Mouse (Mus musculus): Measurements from ENCODE around the gene C9orf72. TPM values are rescaled to one million over a fixed set of nuclear protein-coding genes. Genes with fewer than 3 reads are reported as not detected.

C9orf72 gene
- total and polyA plus RNA-seq, 2 experiments from 2014 or later: 21.9 to 32.2 TPM

DNA sequence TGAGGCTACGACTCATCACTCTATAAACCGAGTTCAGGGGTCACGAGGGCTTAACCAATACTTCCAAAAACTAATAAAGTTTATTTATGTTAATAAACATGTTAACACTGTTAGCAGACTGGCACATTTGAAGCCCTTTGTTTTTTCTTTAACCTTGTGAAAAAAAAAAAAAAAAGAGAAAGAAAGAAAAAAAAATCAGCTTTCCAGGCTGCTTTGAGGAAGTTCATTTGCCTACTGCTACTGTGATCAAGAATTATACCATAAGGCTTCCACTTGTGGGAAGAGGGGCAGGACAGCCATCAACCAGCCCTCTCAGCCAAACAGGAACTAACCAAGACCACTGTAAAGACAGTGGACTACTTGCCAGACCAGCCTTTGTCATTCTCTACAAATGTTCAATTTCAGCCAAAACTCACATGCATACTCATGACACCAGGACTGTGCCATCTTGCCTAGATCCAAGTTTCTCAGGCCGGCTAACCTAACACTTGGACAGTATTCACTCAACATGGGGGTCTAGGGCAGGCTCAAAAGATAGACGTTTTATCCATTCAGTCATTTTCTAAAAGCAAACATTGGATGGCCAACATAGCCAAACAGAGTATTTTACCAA, 2.5 kb downstream of the C9orf72 start:
- no peak for TF ChIP-seq EP300 (IDR thresholded peaks at IDR 0.05; ENCODE audit: low read depth)
- no peak for TF ChIP-seq CTCF (IDR thresholded peaks at IDR 0.05; ENCODE audit: low read depth)
- 0 out of 2 replicates have a peak, but pooled peaks cover 3% of the 10 kb centered on the region for H3K36me3 ChIP-seq (replicated peaks; ENCODE audit: control insufficient read depth, insufficient read depth, low read length)
- H3K4me2 ChIP-seq (ENCODE audit: low read depth, low read length): no peak overlapping the region
- H3K9me3 ChIP-seq (replicated peaks; ENCODE audit: control insufficient read depth, low read length): no peaks in the 10 kb centered on the region
- no peak for DNase-seq (ENCODE audit: low spot score)
- ATAC-seq (ENCODE audit: insufficient read depth, low read depth): no peak
- no peak overlapping the region for H3K4me3 ChIP-seq (ENCODE audit: low read depth, low read length)
- WGBS: 82% methylated on average over 5 of the region's 5 CpGs
- no peaks in the 10 kb centered on the region for H3K27me3 ChIP-seq (ENCODE audit: control insufficient read depth, insufficient read depth, low read length)
- peaks cover 34% of the 10 kb centered on the region for H3K4me1 ChIP-seq (ENCODE audit: control insufficient read depth, insufficient read depth)
- no peak overlapping the region for H3K27ac ChIP-seq (ENCODE audit: low read depth)
- no peak overlapping the region for H3K9ac ChIP-seq (replicated peaks; ENCODE audit: low read depth, low read length)

DNA sequence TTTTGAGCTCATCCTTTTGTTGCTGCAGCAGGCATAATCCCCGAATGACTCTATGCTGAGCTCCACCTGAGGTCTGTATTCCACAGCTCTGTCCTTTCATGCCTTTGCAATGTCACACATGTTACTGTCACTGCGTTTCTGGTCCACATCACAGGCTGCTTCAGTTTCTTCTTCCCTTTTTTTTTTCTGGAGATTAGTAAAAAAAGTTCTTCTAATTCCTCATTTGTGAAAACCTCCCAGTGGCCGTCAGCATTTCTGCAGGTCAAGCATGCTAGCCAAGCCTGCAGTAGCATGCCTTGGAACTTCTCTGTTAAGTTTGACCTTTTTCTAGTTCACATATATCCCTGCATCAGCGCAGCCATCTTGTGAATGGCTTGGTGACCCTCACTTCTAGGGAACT, 4.1 kb downstream of the C9orf72 start:
- Histone ChIP-seq H3K36me3 (replicated peaks; ENCODE audit: control insufficient read depth, insufficient read depth, low read length) (0 out of 2 replicates have a peak, but pooled peaks cover 10% of the 10 kb centered on the region), H3K9me3 (replicated peaks; ENCODE audit: control insufficient read depth, low read length) (no peaks in the 10 kb centered on the region), H3K27ac (ENCODE audit: low read depth) (no peak overlapping the region), H3K4me3 (ENCODE audit: low read depth, low read length) (no peak overlapping the region), H3K9ac (replicated peaks; ENCODE audit: low read depth, low read length) (no peak overlapping the region), H3K4me2 (ENCODE audit: low read depth, low read length) (no peak overlapping the region), H3K27me3 (ENCODE audit: control insufficient read depth, insufficient read depth, low read length) (no peaks in the 10 kb centered on the region), H3K4me1 (ENCODE audit: control insufficient read depth, insufficient read depth) (peaks cover 34% of the 10 kb centered on the region)
- no peak for ATAC-seq (ENCODE audit: insufficient read depth, low read depth)
- no peak for DNase-seq (ENCODE audit: low spot score)
- 53% methylated on average over 4 of the region's 4 CpGs for WGBS
- TF ChIP-seq CTCF (IDR thresholded peaks at IDR 0.05; ENCODE audit: low read depth): no peak
- TF ChIP-seq EP300 (IDR thresholded peaks at IDR 0.05; ENCODE audit: low read depth): no peak

DNA sequence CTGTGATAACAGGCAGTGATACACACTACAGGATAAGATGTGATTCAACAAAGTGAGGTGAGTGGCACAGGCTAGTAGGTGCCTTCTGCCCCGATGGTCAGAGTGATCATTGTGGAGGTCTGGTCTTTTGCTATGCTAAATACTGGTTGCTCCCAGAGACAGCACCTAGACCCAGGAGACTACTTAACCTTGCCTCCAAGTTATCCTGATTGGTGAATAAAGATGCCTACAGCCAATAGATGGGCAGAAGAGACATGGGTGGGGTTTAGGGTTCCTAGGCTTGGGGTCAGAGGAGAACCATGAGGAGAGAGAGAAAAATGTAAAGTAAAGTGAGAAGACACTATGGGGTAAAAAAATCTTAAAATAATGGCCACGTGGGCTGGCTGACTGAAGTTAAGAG, 4.8 kb downstream of the C9orf72 start:
- TF ChIP-seq CTCF (IDR thresholded peaks at IDR 0.05; ENCODE audit: low read depth) (no peak), EP300 (IDR thresholded peaks at IDR 0.05; ENCODE audit: low read depth) (no peak)
- no peak for DNase-seq (ENCODE audit: low spot score)
- Histone ChIP-seq H3K4me2 (ENCODE audit: low read depth, low read length) (no peak overlapping the region), H3K27ac (ENCODE audit: low read depth) (0 out of 2 replicates have a peak overlapping the region, but pooled peaks have one; percentile 22), H3K9me3 (replicated peaks; ENCODE audit: control insufficient read depth, low read length) (no peaks in the 10 kb centered on the region), H3K27me3 (ENCODE audit: control insufficient read depth, insufficient read depth, low read length) (no peaks in the 10 kb centered on the region), H3K9ac (replicated peaks; ENCODE audit: low read depth, low read length) (no peak overlapping the region), H3K4me1 (ENCODE audit: control insufficient read depth, insufficient read depth) (peaks cover 34% of the 10 kb centered on the region), H3K4me3 (ENCODE audit: low read depth, low read length) (no peak overlapping the region), H3K36me3 (replicated peaks; ENCODE audit: control insufficient read depth, insufficient read depth, low read length) (peaks cover 14% of the 10 kb centered on the region; the same call in 1 of the 2 replicates)
- no peak for ATAC-seq (ENCODE audit: insufficient read depth, low read depth)
- WGBS: 49% methylated on average over 2 of the region's 2 CpGs

DNA sequence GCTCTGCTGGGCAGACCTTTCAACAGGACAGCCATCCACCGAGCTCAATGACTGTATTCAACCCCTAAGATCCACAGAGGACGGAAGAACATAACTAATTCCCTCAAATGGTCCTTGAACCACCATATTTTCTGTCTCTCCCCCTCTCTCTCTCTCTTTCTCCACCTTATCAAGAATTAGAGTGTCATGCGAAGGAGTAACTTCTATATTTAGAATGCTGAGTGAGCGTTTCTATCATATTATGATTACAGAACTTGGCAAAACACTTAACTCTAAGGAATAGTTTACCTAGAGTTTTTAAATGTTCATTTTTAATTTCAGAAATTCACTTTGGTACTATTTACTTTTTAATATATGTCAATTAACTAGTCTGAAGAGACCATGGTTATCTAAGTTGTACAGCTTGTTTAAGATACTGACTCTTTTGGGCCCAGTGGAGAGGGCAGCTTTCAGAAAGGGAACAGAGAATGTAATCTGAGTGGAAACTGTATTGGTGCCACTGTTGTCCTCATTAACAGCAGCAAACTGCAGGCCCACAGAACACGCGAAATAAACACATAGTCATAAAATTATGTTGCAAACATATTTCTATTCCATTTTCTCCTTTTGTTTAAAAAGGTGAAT, 5.8 kb downstream of the C9orf72 start:
- ATAC-seq (ENCODE audit: insufficient read depth, low read depth) (0 out of 2 replicates have a peak, but pooled peaks have one; percentile 45), DNase-seq (ENCODE audit: low spot score) (peak; percentile 86)
- no peak overlapping the region for H3K9ac ChIP-seq (replicated peaks; ENCODE audit: low read depth, low read length)
- TF ChIP-seq EP300 (IDR thresholded peaks at IDR 0.05; ENCODE audit: low read depth) (no peak), CTCF (IDR thresholded peaks at IDR 0.05; ENCODE audit: low read depth) (no peak)
- H3K9me3 ChIP-seq (replicated peaks; ENCODE audit: control insufficient read depth, low read length): no peaks in the 10 kb centered on the region
- H3K27ac ChIP-seq (ENCODE audit: low read depth): peak overlapping the region; percentile 63
- no peaks in the 10 kb centered on the region for H3K27me3 ChIP-seq (ENCODE audit: control insufficient read depth, insufficient read depth, low read length)
- H3K4me2 ChIP-seq (ENCODE audit: low read depth, low read length): peak overlapping the region; percentile 3; the same call in 1 of the 2 replicates
- H3K4me1 ChIP-seq (ENCODE audit: control insufficient read depth, insufficient read depth): peaks cover 34% of the 10 kb centered on the region
- WGBS: 32% methylated on average over 6 of the region's 6 CpGs
- H3K4me3 ChIP-seq (ENCODE audit: low read depth, low read length): no peak overlapping the region
- H3K36me3 ChIP-seq (replicated peaks; ENCODE audit: control insufficient read depth, insufficient read depth, low read length): peaks cover 23% of the 10 kb centered on the region

DNA sequence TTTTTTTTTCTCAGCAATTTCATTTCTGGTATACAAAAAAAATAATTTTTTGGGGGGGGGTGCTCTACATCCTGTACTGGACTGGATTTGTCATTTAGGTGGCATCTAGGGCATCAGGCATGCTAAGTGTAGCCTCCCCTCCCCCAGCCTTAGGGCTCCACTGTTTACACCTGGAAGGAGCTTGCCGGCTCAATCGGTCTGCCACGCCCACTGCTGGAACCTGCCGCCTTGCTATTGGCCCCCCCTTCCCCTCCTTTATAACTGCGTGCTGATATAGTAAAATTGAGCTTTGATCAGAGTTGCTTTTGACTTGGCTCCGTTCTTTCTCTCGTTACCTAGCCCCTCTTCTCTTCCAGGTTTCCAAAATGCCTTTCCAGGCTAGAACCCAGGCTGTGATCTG, 21.3 kb downstream of the C9orf72 start:
- no peaks in the 10 kb centered on the region for H3K4me1 ChIP-seq (ENCODE audit: control insufficient read depth, insufficient read depth)
- DNase-seq (ENCODE audit: low spot score): no peak
- no peak overlapping the region for H3K4me3 ChIP-seq (ENCODE audit: low read depth, low read length)
- ATAC-seq (ENCODE audit: insufficient read depth, low read depth): no peak
- H3K27me3 ChIP-seq (ENCODE audit: control insufficient read depth, insufficient read depth, low read length): no peaks in the 10 kb centered on the region
- TF ChIP-seq EP300 (IDR thresholded peaks at IDR 0.05; ENCODE audit: low read depth) (no peak), CTCF (IDR thresholded peaks at IDR 0.05; ENCODE audit: low read depth) (no peak)
- H3K36me3 ChIP-seq (replicated peaks; ENCODE audit: control insufficient read depth, insufficient read depth, low read length): peaks cover 44% of the 10 kb centered on the region
- no peak overlapping the region for H3K9ac ChIP-seq (replicated peaks; ENCODE audit: low read depth, low read length)
- no peak overlapping the region for H3K27ac ChIP-seq (ENCODE audit: low read depth)
- 78% methylated on average over 7 of the region's 7 CpGs for WGBS
- no peak overlapping the region for H3K4me2 ChIP-seq (ENCODE audit: low read depth, low read length)
- H3K9me3 ChIP-seq (replicated peaks; ENCODE audit: control insufficient read depth, low read length): no peaks in the 10 kb centered on the region

Measured in heart, postnatal 0 days (tissue).